Mouse (Mus musculus): ENCODE measurements around the gene Arhgap10. TPM values are rescaled to one million over a fixed set of nuclear protein-coding genes. Genes with fewer than 3 reads are reported as not detected.

Arhgap10 gene
- total and polyA plus RNA-seq, 3 experiments = 16.9 to 32.5 (median 29.1) TPM

DNA sequence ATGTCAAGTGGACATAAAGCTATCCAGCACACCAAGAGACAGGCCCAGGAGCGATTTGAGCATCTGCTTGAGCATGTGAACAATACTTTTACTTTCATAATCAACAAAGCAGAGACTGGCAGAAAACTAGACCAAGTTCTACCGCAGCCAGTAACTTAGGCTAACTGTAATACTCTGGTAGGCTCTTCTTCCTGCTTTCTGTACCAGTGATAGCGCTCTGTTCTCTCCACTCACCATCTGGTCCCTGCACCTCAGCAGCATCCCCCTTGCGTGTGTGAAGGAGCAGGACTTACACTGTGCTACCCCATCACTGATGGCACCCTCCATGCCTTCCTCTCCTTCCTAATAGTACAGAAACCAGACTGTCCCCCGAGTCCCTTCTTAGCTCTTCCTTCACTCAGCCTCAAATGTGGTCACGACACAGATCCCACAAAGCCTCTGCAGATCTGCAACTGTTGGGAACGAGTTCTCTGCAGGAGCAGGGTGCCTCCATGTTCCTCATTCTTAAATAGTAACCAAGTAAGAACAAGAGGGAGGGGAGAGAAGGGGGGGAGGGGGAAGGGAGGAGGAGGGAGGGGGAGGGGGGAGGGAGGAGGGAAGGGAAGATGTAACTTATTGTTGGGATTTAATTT, 235.0 kb downstream of the Arhgap10 start:
- DNase-seq = no peak

DNA sequence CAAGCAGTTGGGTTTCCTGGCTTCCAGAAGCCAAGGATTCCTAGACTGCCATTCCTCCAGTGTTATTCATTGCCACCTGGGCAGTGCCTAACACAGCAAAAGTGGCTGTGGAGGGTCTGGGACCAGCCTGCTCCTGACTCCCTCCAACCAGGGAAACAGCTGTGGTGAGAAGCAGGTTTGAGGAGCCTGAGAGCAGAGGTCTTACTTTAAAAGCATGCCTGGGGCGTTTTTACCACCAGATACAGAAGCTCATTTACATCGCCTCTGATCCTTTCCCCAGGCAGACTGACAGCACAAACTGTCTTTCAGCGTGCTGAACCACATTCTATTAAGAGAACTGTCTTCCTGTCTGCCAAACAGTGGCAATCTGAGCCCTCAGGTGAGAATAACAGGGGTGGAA, 237.8 kb downstream of the Arhgap10 start:
- no peak for DNase-seq

DNA sequence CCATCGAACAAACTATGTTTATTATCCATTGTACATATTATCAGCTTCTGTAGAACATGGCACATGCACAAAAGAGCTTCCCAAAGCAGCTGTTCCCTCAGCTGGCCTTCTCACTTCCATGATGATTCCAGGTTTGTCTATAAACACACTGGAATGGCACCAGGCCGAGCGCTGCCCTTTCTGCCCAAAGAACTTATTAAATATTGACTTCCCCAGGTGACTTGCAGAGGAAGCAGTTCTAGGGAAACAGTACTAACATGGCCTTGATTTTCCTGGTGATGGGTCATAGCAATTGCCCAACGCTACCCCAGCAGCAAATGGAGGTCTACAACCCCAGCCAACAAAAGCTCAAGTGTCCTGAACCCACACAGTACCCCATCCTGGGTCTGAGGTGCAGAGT, 239.5 kb downstream of the Arhgap10 start:
- no peak for DNase-seq

DNA sequence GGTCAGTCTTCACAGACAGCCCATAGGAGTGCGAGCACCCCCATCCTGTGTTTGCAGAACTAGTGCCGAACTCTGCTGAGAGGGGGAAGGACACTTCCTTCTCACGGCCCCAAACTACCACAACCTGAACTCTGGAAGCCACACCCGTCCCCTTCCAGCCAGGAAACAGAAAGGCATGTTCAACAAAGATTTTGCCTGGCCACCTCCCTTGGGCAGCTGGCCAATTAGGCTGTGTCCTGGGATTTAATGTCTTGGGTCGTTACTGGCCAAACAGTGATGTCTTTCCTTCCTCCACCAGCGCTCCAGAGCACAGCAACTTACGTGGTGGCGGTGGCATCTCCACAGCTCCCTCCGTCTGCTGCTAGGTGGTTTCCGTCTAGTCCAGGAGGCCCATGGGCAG, 240.9 kb downstream of the Arhgap10 start:
- DNase-seq = peak; percentile 30

DNA sequence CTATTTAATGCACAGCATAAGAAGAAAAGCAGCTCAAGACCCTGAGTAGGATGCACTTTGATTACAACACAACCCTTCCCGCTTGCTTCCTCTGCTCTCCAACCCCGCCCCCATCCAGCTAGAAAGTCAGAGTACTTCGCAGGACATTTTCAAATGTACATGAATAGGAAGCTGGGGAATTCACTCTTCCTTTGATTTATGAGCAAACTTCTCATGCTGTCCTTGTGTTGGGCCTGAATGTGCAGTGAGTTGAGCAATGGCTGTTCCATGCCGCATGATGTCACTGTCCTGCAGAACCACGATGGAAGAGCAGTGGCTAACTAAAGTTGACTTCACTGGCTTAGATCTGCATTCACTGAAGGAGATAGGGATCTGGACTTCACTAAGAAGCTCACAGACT, 242.2 kb downstream of the Arhgap10 start:
- DNase-seq = peak; percentile 66

DNA sequence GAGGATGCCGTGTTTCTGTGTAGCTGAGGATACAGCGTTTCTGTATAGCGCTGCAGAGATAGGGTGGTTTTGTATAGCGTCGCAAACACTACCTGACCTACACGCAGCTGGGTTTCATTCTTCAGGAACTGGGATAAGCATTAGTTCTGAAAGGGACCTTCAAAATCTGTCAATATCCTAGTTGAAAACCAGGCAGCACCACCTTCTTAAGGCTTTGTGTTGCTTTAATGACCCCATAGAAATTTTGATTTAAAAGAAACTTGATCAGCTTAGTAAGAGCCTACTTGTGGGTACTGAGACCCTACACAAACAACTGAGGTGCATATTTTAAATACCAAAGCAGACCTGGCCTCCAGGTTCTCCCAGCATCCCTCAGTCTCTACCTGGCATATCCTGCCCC, 245.6 kb downstream of the Arhgap10 start:
- DNase-seq = no peak

DNA sequence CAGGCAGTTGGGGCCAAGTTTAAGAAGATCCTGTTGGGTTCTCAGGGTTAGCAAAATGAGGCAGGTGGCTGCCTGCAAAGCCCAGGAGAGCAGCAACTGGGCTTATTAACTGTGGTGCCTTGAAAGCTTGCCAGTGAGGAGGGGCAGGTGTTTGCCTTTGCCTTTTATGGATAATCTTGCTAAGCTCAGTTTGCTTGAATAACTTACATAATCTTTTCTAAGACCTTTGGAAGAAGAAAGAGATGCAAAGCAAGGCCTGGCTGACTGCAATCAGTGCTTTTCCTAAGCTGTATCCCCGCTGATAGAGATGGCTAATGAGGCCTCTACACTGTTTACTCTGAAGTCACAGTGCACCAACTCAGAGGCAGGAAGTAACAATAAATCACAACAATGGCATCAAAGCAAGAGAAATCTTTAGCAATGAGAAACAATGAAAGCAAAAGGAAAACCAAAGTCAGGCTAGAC, 249.8 kb downstream of the Arhgap10 start:
- no peak for DNase-seq

DNA sequence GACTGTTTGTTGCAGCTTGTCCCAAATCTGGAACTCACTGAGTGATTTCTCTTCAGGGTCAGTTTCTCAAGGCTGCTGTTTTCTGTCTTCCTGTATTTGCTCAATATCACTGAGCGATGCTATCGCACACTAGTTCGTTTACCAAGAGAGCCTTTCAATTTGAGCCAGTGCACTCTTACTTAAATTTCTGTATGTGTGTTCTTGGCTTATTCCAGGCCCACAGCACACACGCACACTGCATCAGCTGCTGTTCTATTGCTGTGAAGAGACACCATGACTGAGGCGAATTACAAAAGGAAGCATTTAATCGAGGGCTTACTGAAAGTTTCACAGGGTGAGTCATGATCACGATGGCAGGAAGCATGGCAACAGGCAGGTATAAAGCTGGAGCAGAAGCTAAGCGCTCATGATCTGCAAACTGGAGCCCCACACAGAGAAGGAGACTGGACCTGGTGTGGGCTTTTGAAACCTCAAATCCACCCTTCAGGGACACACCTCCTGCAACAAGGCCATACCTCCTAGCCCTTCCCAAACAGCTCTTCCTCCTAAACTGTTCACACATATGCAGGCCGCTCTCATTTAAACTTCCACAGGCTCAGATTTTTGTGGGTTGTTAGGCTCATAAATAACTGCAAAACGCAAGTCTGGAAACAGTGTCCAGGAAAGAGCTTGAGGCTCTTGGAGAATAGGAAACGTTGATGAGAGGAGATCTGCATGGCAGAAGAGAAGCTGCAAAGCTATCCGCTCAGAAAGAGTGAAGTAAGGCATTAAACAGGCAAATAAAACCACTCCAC, 255.3 kb downstream of the Arhgap10 start:
- peak; percentile 50 for DNase-seq

DNA sequence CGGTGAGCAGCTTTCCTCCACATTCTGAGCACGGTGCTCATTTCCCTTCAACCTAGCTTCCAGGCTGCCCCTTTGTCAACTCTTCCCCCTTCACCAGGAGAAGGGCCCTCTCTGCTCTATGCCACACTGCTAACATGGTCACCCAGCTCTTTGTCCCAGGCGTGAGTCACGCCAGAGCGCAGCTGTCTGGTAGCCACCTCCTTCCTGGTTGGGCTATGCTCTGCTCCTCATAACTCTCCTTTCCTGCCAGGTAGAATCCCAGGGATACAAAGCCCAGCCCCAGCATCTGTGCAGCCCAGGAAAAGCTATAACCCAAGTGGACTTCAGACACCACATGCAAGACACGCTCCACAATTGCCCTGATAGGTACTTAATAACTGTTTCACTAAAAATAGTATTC, 256.5 kb downstream of the Arhgap10 start:
- DNase-seq = no peak

DNA sequence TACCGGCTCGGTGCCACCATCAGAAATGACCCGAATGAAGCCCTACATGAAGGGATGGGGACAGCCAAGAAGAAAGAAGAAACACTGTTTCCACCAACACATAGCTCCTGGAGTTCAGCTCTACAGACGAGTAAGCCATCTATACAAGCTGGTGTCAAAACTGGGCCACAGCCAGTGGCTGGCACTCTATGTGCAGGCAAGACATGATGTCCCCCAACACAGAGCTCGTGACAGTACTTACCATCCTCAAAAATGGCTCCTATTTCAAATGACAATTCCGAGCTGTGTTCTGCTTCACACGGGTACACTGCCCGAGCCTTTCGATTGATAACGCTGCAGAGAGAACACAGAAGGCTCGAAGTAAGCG, 260.7 kb downstream of the Arhgap10 start:
- DNase-seq = no peak

DNA sequence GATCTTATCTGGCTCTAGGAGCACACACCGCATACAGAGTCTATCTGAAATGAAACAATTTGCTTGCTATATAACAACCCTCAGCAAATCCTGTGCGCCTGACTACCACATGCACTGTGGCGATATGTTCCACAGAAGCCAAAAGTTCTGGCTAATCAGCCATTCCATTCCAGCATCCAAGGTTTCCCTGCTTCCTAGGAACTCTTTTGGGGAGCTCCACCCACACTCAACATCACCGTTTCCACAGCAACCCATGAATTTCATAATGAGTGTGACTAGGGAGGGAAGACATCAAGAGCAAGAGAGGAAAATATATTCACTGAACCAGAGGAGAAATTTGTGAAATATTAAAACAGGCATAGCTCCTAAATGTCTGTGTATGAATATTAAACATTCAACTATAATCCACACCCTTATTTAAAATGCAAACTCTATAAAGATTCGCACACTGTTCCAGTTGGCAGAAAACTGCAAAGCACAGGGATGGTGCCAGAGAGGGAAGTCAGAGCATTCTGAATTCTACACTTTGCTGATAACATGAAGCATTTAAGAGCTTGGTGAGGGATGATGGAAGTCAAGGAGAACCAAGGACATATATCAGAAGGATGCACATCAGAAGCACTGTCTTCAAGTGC, 261.2 kb downstream of the Arhgap10 start:
- no peak for DNase-seq

DNA sequence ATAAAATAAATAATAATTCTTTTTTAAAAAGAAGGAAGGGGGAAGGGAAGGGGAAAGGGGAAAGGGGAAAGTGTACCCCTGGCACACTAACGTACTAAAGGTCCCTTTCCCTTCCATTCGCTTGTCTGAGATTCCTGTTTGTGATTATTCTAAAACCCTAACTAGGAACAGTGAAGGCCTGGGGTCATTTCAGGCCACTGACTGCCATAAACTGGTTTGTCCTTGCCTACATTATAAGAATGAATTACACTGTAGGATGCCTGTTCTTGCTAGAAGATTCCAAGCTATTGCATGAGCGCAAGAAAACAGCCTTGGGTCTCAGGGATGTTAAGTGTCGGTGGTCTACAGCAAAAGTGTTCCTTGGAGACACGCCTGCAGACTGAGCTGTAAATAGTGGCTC, 263.3 kb downstream of the Arhgap10 start:
- no peak for DNase-seq

DNA sequence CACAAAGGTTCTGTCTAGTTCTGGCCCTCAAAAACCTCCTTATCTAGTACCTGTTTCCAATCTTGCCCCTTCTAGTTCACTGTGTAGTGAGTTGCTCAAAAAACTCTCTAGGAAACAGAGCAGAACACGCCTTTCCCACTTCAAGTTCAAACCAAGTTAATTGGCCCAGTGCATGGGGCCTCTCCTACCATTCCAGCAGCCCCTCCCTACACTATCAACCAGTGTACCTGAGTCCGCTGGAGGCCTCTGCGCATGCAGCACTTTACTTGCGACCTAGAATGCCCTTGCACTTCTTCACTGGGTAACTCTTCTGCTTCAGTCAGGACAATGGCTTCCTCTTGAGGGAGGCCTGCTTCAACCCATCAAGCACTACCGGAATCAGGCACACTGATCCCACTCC, 266.6 kb downstream of the Arhgap10 start:
- no peak for DNase-seq

DNA sequence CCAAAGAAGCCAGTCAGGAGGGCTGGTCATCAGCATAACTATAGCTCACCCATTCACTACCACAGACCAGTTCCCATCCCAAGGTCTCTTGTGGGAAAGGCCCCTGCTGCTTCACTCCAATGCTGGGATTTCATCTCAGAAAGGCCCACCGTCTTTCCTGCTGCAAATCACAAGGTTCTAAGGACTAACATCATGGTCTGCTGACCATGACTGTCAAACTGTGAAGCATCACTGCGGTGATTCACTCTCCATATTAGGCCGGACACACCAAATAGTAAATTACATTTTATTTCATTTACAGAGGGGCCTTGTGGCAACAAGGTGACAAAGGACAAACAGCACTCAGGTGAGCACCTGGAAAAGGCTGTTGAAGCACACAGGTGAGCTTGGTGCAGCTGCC, 267.7 kb downstream of the Arhgap10 start:
- DNase-seq = no peak

DNA sequence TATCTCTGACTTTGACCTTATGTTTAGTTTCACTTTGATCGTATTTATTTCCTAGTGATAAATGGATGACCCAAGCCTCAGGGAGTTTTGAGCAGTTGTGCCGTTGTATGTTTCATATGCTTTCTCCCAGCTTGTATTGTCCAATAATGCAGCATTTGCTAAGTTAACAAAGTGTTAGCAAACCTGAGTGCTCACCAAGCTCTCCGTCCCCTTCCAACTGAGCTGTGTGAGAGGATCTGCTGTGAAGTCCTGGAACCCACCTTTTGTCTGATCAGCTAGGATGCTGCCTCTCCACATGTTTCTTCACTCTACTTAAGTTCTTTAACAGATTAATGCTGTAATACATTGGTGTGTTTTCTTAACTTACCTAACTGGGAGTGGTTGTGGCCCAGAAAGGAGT, 276.4 kb downstream of the Arhgap10 start:
- DNase-seq = no peak

DNA sequence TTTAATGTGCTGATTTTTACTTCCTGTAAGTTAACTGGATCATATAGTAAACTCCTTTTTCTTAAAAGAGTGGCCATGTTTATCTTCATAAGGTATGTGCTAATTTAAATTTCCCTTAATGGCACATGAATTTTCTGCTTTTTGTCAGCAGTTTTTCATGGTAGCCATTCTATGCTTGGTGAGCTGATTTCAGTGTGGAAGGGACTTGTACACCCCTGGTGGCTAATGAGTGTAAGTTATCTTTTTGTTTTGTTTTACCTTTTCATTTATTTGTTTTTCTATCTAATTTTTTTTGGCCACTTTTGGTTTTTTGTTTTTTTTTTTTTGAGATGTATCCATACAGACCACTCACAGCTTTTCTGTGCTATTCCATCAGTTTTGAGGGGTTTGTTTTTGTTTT, 278.3 kb downstream of the Arhgap10 start:
- no peak for DNase-seq

DNA sequence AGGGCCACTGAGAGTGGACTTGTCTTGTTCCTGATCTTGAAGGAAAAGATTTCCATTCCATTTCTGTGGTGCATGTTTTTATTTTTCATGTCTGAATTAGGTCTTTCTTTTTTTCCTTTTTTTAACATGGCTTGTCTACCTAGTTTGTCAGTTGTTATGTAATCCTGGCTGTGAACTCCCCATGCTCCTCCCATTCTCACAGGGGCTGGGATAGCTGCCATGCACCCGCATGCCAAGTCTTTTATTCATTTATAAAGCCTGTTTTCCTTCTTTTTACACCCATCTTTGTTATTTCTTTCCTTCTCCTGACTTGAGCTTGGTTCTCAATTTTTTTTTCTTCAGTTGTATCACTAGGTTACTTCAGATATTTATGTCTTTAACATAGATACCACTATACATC, 281.1 kb downstream of the Arhgap10 start:
- DNase-seq = no peak

DNA sequence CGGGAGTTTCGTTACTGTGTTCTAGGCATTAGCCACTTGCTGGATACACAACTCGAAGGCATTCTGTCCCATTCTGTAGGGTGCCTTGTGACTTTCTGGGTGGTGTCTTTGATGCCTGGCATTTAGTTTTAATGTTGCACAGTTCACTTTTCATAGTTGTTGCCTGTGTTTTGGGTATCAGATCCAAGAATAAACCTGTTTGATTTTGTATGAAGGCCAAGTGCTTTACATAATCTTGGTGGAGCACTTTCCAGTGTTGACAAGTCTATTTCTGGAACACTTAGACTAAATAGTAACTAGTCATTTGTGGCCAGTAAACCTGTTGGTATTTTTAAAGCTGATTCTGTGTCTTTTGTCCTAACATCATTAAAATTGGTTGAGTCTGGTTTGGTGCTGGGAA, 285.3 kb downstream of the Arhgap10 start:
- DNase-seq = no peak

DNA sequence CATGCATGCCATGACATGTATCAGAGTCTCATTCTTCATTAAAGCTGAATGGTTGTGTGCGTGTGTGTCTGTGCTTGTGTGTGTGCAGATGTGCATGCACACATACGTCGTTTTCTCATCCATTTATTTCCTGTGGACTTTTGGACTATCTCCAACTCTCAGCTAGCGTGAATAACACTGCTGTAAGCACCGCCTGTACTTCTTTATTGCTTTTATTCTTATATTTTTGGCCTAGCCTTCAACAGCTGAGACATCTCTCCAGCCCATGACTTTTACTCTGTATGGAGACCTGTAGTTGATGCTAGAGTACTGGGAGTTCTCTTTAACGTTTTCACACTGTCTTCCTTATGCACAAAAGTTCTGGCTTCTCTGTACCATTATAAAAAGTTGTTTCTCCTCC, 285.9 kb downstream of the Arhgap10 start:
- no peak for DNase-seq

DNA sequence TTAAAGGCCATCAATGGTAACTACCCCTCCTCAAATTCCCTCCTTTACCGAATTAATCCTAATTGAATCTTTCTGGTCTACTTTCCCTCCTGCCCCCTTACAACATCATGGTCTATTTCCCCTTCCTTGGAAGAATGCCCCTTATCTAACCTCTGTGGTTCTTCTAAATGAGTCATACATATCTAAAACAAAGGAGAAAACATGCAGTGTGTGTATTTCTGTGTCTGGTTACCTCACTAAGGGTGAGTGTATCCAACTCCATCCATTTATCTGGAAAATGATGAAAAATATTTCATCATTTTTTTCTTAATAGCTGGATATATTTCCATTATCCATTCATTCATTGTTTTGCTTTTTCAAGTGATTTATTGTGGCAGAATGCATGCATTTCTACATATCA, 286.5 kb downstream of the Arhgap10 start:
- no peak for DNase-seq

DNA sequence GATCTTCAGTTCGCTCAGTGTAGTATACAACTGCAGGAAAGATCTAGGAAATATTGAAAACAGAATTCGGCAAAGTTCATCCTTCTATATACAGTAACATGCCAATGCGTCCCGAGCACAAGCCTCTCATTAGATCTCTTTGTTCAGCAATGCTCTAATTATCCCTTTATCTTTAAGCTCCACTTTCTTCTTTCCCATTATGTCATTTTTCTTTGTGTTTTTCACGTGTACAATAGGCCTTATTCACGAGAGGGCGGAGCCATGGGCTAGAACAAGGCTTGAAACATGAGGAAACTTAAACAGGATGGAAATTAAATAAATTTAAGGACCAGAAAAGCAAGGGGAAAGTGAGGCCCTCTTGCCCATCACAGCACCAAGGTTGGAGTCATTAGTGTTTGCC, 289.1 kb downstream of the Arhgap10 start:
- DNase-seq = no peak

DNA sequence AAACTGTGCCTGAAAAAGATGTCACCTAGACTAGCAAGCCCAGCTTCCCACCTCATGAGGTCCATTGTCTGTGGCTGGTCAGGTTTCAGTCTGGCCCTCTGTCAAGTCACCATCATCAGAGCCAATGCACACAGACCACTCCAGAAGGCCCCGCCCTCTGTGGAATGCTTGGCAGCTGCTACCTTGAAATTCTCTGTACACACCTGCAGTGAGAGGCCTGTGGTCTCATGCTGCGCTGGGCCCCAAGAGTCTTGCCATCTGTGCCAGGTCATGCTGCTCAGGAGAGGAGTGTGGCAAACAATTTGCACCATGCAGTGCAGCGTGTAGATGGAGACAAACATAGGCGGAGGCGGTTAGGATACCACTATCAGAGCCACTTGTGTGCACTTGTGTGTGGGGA, 290.0 kb downstream of the Arhgap10 start:
- no peak for DNase-seq

DNA sequence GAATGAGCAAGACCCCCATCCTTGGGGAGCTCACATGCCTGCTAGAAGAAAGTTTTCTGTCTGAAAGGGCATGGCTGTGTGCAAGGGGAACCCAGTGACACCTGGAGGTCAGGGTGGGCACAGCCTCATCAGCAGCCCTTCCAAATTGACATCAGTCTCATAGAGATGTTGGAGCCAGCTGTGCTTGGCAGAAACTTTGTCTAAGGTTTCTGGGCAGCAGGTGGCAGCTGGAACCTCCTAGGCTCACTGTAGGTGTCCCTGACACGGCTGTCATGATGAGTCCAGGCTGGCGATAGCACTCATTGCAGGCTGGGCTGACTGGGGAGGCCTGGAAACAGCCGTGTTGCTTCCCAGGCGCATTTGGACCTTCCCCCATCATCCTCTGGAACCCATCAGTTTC, 294.6 kb downstream of the Arhgap10 start:
- DNase-seq = no peak

DNA sequence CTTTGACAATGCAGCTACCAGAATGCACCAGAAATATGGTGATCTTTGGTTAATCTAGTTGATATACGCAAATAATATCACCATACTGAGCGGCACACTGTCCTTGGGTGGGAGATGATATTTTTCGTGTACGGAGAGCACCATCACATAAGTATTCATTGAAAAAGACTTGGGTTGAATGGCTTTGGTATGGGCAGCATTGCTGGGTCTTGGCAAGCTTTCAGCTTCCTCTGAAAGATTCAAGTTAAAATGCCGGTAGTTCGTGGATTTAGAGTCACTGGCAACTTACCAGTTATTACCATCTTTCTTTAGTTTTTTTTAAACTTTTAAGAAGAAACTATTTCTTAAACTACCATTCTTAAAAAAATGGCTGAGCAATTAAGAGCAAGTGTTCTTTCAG, 302.6 kb downstream of the Arhgap10 start:
- no peak for DNase-seq
